Mouse (Mus musculus) liver, embryonic 14.5 days (tissue): ENCODE data around the gene Map10. TPM values are rescaled to one million over a fixed set of nuclear protein-coding genes. Genes with fewer than 3 reads are reported as not detected.

Source experiments
- ATAC-seq: fragments of 200-750 bp; cut with Nextera tagmentation; 2 replicates; pipeline ENCODE4 v1.8.0; 2017; ENCODE audit warnings: moderate number of reproducible peaks, mild to moderate bottlenecking, moderate library complexity; ENCODE audit not compliant: insufficient read depth
- DNase-seq, 3 experiments: peaks; one replicate each; pipeline ENCODE4 v3.0.0-alpha.2; 2012 to 2013; ENCODE audit warnings: low read depth in 3 of 3, low spot score in 3 of 3
- H3K27ac ChIP-seq: fragments of 300-500 bp; sonication (generic); 2 replicates; pipeline ENCODE4 v1.5.1; 2014; ENCODE audit warnings: moderate library complexity, mild to moderate bottlenecking, control low read depth, inconsistent platforms
- H3K27me3 ChIP-seq: fragments of 300-500 bp; sonication (generic); 2 replicates; pipeline ENCODE4 v1.6.1; 2014; ENCODE audit warnings: mild to moderate bottlenecking, low read length, moderate library complexity; ENCODE audit not compliant: control insufficient read depth, insufficient read depth
- H3K36me3 ChIP-seq: fragments of 300-500 bp; sonication (generic); replicated peaks from 2 replicates; pipeline ENCODE4 v1.6.1; 2014; ENCODE audit warnings: low read depth; ENCODE audit not compliant: control insufficient read depth, insufficient read depth
- H3K4me1 ChIP-seq, 2 experiments: fragments of 200-500 bp in 1 of 2; fragments of 300-500 bp in 1 of 2; sonication (generic) in 1 of 2; replicated peaks; 2 replicates each; pipeline ENCODE4 v1.6.1; 2012 to 2014; ENCODE audit warnings: antibody characterized with exemption in 1 of 2, inconsistent platforms in 1 of 2, low read length in 1 of 2; ENCODE audit not compliant: control insufficient read depth in 2 of 2, insufficient read depth in 2 of 2
- H3K4me2 ChIP-seq: fragments of 300-500 bp; sonication (generic); 2 replicates; pipeline ENCODE4 v1.6.1; 2014; ENCODE audit warnings: low read depth, mild to moderate bottlenecking, control low read depth, moderate library complexity
- H3K4me3 ChIP-seq, 2 experiments: fragments of 200-500 bp in 1 of 2; fragments of 300-500 bp in 1 of 2; sonication (generic) in 1 of 2; 2 replicates each; pipeline ENCODE4 v1.5.1; 2012 to 2014; ENCODE audit warnings: low read depth in 2 of 2, low read length in 2 of 2, mild to moderate bottlenecking in 2 of 2, control low read depth in 1 of 2, inconsistent platforms in 1 of 2, moderate library complexity in 1 of 2; ENCODE audit not compliant: insufficient read depth in 1 of 2
- H3K9ac ChIP-seq: fragments of 300-500 bp; sonication (generic); replicated peaks from 2 replicates; pipeline ENCODE4 v1.6.1; 2014; ENCODE audit warnings: mild to moderate bottlenecking, control low read depth, moderate library complexity
- H3K9me3 ChIP-seq: fragments of 300-500 bp; sonication (generic); 2 replicates; pipeline ENCODE4 v1.6.1; 2016; ENCODE audit warnings: low read length, mixed read lengths; ENCODE audit not compliant: control insufficient read depth
- CTCF ChIP-seq: IDR thresholded peaks from 2 replicates; pipeline ENCODE4 v1.5.1; 2016; ENCODE audit warnings: antibody characterized with exemption, low read depth, control low read depth
- EP300 ChIP-seq: IDR thresholded peaks from 2 replicates; pipeline ENCODE4 v1.6.1; 2016; ENCODE audit warnings: antibody characterized with exemption, low read depth
- WGBS: fragments of 180-500 bp; shearing (Covaris S2); extraction: QIAGEN DNeasy Blood & Tissue Kit; methylation state at CpG from one replicate; pipeline ENCODE4 v1.1.7; 2014; ENCODE audit not compliant: insufficient replicate concordance; 5-methylcytosine and 5-hydroxymethylcytosine counted together
- polyA plus RNA-seq, 2 experiments: library from polyadenylated mRNA; depleted of rRNA in 1 of 2; stranded (reverse) in 1 of 2; unstranded in 1 of 2; fragments of >200 nt; fragmentation: Nextera tagmentation in 1 of 2; extraction: Ambion mirVana in 1 of 2; gene quantifications; 2 replicates each; pipeline versions ENCODE4 v1.2.1 to v1.2.3; 2012 to 2014

The Map10 gene
- polyA plus RNA-seq, 2 experiments: 0.28 to 0.89 TPM

DNA sequence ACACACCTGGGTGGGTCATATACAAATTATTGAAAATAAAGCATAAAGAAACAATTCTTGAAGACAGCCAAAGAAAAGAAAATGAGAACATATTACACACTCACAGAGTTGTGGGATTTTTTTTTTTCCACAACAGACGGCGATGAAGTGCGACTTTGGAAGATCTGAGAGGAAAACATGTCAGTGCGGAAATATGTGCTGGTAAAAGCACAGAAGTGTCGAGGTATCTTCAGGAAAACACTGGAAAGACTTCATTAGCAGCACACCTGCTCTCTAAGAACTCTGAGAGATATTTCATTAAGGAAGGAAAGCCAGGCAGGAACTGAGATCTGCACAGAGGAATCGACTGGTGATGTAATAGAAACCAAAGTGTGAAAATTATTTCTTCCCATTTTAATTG lies 26.3 kb downstream of the Map10 start:
- Histone ChIP-seq H3K9ac (no peak overlapping the region), H3K9me3 (no peaks in the 10 kb centered on the region), H3K4me2 (no peak overlapping the region), H3K27me3 (no peaks in the 10 kb centered on the region), H3K36me3 (no peaks in the 10 kb centered on the region), H3K4me3 (no peak overlapping the region), H3K27ac (no peak overlapping the region), H3K4me1 (peaks cover 0 to 2% of the 10 kb centered on the region in 2 experiments; a peak in 1 of 4 replicates)
- 76% methylated on average over 6 of the region's 6 CpGs for WGBS
- no peak for DNase-seq
- ATAC-seq: no peak
- TF ChIP-seq EP300 (no peak), CTCF (no peak)

DNA sequence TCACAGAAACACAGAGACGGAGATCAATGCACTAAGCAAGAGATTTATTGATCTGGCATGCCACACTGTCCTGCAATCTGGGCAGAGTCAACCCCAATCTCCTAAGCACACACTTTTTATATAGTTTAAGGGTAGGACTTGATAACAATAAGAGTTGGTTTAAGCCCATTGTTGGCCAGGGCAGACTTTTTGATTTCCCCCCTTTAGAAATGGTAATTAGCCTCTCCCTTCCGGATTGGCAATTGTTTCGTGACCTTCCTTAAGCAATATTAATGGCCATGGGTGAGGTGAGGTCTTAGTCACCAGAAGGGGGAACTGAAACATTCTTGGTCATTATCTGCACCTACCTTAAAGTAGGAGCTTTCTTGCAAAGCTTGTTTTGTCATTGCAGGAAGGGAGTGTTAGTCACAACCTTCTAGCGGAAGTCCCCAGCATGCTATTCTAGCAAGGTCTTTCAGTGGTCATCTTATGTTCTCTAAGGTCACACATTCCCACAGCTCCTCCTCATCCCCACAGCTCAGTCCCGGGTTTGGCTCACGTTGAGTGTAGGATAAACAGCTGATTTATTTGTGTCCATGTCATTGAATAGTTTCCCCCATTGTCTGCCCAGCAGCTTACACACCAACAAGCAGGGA lies 29.9 kb downstream of the Map10 start:
- DNase-seq (no peak), ATAC-seq (no peak)
- H3K9ac ChIP-seq: no peak overlapping the region
- H3K36me3 ChIP-seq: no peaks in the 10 kb centered on the region
- no peak overlapping the region for H3K4me2 ChIP-seq
- no peaks in the 10 kb centered on the region for H3K9me3 ChIP-seq
- no peak for TF ChIP-seq EP300
- no peak for TF ChIP-seq CTCF
- H3K27me3 ChIP-seq: no peaks in the 10 kb centered on the region
- no peak overlapping the region for H3K27ac ChIP-seq
- H3K4me1 ChIP-seq: no peaks in the 10 kb centered on the region
- WGBS: 54% methylated on average over 6 of the region's 6 CpGs
- H3K4me3 ChIP-seq: no peak overlapping the region

DNA sequence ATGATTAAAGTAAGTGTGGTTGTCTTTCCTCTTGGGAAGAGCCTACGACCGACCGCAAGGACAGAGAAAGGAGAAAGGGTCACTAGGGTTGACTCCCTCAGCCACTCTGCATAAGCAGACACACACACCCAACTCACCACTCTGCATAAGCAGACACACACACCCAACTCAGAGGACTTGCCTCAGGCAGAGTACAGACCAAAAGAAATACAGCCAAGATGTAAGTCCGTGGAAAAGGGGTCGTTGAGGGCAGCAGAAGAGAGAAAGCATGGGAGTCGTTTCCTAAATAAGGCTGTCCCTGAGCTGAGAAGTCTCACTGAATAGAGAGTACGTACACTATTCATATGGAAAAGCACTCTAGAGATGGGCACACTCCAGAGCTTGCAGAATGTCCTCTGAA lies 30.8 kb downstream of the Map10 start:
- H3K27me3 ChIP-seq: no peaks in the 10 kb centered on the region
- no peaks in the 10 kb centered on the region for H3K4me1 ChIP-seq
- no peak for ATAC-seq
- no peaks in the 10 kb centered on the region for H3K36me3 ChIP-seq
- H3K9ac ChIP-seq: no peak overlapping the region
- no peak for DNase-seq
- no peaks in the 10 kb centered on the region for H3K9me3 ChIP-seq
- TF ChIP-seq CTCF: no peak
- no peak for TF ChIP-seq EP300
- H3K4me3 ChIP-seq: no peak overlapping the region
- no peak overlapping the region for H3K4me2 ChIP-seq
- no peak overlapping the region for H3K27ac ChIP-seq
- 60% methylated on average over 7 of the region's 7 CpGs for WGBS

DNA sequence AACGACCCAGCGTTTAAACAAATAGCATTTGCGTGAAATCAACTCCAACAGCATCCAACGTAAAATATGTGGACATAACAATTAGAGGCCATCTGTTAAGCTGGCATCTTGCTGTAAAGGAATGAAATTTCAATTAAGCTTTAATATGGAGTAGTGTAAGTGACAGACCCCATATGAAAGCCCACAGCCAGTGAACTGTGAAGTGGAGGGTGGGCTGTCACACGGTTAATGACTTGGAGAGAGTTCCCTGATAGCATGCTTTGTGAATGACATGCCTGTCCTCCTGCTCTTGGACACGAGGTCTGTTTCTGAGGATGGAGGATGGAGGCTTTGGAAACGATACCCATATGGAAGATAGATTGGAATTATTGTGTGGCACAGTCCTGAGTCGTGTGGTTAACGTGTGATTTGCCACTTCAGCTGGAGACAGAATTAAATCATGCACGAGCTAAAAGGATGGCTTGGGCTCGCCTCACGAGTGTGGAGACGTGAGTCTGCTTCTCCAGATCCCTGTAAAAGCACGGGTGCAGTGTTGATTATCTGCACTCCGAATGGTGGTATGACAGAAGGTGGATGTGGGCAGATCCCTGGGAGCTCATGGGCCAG lies 33.4 kb downstream of the Map10 start:
- Histone ChIP-seq H3K9ac (no peak overlapping the region), H3K4me3 (no peak overlapping the region), H3K27ac (no peak overlapping the region), H3K4me2 (no peak overlapping the region), H3K4me1 (no peaks in the 10 kb centered on the region), H3K27me3 (no peaks in the 10 kb centered on the region), H3K9me3 (no peaks in the 10 kb centered on the region), H3K36me3 (no peaks in the 10 kb centered on the region)
- ATAC-seq (no peak), DNase-seq (no peak)
- WGBS: 67% methylated on average over 15 of the region's 15 CpGs
- TF ChIP-seq EP300 (no peak), CTCF (no peak)

DNA sequence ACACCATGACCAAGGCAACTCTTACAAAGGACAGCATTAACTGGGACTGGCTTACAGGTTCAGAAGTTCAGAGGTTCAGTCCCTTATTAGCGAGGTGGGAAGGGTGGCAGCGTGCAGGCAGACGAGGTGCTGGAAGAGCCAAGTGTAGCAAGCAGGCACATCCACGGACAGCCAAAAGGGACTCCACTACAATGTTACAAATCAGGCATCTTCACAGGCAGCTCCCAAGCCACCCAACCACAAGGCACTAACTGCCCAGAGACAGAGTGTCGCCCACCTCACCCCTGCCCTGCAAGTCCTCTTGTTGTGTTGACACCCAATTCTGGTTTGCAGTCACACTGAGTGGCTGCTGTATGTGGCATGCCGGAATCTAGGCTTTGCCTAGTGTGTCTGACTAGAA lies 34.8 kb downstream of the Map10 start:
- WGBS: 69% methylated on average over 6 of the region's 6 CpGs

More for the DNA sequence above, 34.8 kb downstream of the Map10 start:
- Histone ChIP-seq H3K27me3 (no peaks in the 10 kb centered on the region), H3K4me1 (no peaks in the 10 kb centered on the region), H3K4me2 (no peak overlapping the region), H3K36me3 (no peaks in the 10 kb centered on the region), H3K9ac (no peak overlapping the region), H3K27ac (no peak overlapping the region), H3K4me3 (no peak overlapping the region), H3K9me3 (no peaks in the 10 kb centered on the region)
- no peak for ATAC-seq
- DNase-seq: no peak
- TF ChIP-seq CTCF (no peak), EP300 (no peak)
